Mouse (Mus musculus): Measurements from ENCODE around the gene Spata16. TPM values are rescaled to one million over a fixed set of nuclear protein-coding genes. Genes with fewer than 3 reads are reported as not detected.

Gene Spata16
- total RNA-seq, 1 experiment = not detected

DNA sequence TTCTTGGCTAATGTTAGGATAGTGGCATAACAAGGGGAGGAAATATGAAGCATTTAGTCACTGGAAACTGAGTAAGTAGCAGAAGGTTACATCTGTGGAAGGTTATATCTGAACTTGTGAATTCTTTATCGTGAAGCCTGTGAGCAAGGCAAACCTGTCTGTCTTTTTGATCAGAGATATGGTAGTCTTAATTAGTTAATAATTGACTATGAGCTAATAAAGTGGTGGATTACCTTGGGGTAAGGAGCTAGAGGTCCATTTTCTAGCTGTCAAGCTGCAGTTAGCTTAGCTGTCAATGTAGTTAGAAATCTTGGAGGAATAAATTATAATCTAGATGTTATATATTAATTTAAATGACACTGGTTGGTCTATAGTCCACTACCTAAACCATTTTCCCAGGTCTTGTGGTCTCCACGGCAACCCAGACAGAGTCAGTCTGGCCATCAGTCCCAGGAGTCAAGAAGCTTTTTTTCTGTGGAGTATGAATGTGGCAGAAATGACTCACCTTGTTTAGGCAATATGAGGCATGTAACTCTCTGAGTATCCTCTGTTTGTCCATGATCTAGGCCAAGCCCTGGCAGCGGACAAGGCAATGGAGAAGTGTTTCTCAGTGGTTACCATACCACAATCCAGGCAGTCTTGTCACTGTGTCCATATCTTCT lies 331.6 kb downstream of the Spata16 start:
- Histone ChIP-seq H3K9ac (ENCODE audit: insufficient read depth, low read depth, low read length, poor library complexity, severe bottlenecking) (no peak overlapping the region), H3K27ac (ENCODE audit: insufficient read depth, low read depth, low read length, poor library complexity, severe bottlenecking) (no peak overlapping the region), H3K9me3 (ENCODE audit: control insufficient read depth, insufficient read depth, low read depth, low read length) (no peaks in the 10 kb centered on the region), H3K4me1 (ENCODE audit: control insufficient read depth in 2 of 2, insufficient read depth in 2 of 2, low read length in 2 of 2, poor library complexity in 1 of 2) (no peaks in the 10 kb centered on the region), H3K36me3 (ENCODE audit: control insufficient read depth, insufficient read depth, low read length, poor library complexity, severe bottlenecking) (no peaks in the 10 kb centered on the region), H3K4me3 (ENCODE audit: insufficient read depth in 1 of 2, low read depth in 1 of 2, low read length in 2 of 2, poor library complexity in 1 of 2, severe bottlenecking in 1 of 2) (no peak overlapping the region)
- in situ Hi-C loops (cut with MboI; ENCODE audit: low sequenced_read_pairs in 2 of 2, unreplicated experiment in 2 of 2) = no loop called here
- DNase-seq (ENCODE audit: low read depth, low spot score) = no peak
- TF ChIP-seq MAFK (IDR thresholded peaks at IDR 0.05; ENCODE audit: insufficient read depth, low read depth, low read length) = no peak
- TF ChIP-seq HCFC1 (IDR thresholded peaks at IDR 0.05; ENCODE audit: borderline replicate concordance, insufficient read depth, low read length) = no peak

DNA sequence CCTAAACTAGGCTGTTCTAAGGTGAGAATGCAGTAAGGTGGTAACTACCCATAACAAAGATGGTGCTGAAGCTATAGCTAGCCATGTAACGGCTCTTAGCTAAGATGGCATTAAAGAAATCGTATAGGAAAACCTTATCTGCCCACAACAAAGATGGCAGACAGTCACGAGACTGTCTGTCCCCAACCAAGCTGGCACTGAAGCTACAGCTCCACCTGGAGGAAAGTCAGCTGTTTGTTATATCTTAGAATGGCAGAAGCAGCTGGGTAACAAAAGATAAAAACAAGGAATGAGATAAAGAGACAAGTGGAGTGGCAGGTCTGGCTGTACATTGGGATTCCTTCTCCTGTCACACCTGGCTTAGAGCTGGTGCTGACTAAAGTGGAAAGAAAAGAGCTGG lies 333.1 kb downstream of the Spata16 start:
- no peak overlapping the region for H3K9ac ChIP-seq (ENCODE audit: insufficient read depth, low read depth, low read length, poor library complexity, severe bottlenecking)
- no peaks in the 10 kb centered on the region for H3K36me3 ChIP-seq (ENCODE audit: control insufficient read depth, insufficient read depth, low read length, poor library complexity, severe bottlenecking)
- TF ChIP-seq ZNF384 (IDR thresholded peaks at IDR 0.05; ENCODE audit: low read depth, low read length) = no peak
- TF ChIP-seq HCFC1 (IDR thresholded peaks at IDR 0.05; ENCODE audit: borderline replicate concordance, insufficient read depth, low read length) = 0 out of 2 replicates have a peak, but pooled peaks have one; percentile 39
- no peak overlapping the region for H3K4me3 ChIP-seq (ENCODE audit: insufficient read depth in 1 of 2, low read depth in 1 of 2, low read length in 2 of 2, poor library complexity in 1 of 2, severe bottlenecking in 1 of 2)
- peak; percentile 17 for DNase-seq (ENCODE audit: low read depth, low spot score)
- no peak overlapping the region for H3K27ac ChIP-seq (ENCODE audit: insufficient read depth, low read depth, low read length, poor library complexity, severe bottlenecking)
- no peaks in the 10 kb centered on the region for H3K9me3 ChIP-seq (ENCODE audit: control insufficient read depth, insufficient read depth, low read depth, low read length)
- in situ Hi-C loops (cut with MboI; ENCODE audit: low sequenced_read_pairs in 2 of 2, unreplicated experiment in 2 of 2) = no loop called here
- no peaks in the 10 kb centered on the region for H3K4me1 ChIP-seq (ENCODE audit: control insufficient read depth in 2 of 2, insufficient read depth in 2 of 2, low read length in 2 of 2, poor library complexity in 1 of 2)

DNA sequence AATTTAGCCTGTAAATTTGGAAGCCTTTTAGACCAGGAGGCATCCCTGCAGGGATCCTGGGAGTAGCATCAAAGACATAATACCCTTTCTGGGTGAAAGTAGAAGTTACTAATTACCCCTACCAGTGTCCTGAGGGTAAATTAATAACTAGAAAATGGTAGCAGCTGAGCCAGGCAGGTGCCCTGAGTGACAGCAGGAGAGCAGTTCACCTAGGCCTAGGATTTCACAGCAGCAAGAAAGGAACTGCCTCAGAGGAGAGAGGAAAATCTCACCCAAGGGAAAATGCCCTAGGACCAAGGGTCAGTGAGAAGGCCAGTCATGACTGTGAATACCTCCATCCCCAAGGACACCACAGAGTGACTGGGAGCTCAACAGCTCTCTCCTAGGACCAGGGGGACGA lies 333.9 kb downstream of the Spata16 start:
- Histone ChIP-seq H3K9me3 (ENCODE audit: control insufficient read depth, insufficient read depth, low read depth, low read length) (no peaks in the 10 kb centered on the region), H3K4me3 (ENCODE audit: insufficient read depth in 1 of 2, low read depth in 1 of 2, low read length in 2 of 2, poor library complexity in 1 of 2, severe bottlenecking in 1 of 2) (no peak overlapping the region), H3K27ac (ENCODE audit: insufficient read depth, low read depth, low read length, poor library complexity, severe bottlenecking) (no peak overlapping the region), H3K9ac (ENCODE audit: insufficient read depth, low read depth, low read length, poor library complexity, severe bottlenecking) (no peak overlapping the region), H3K4me1 (ENCODE audit: control insufficient read depth in 2 of 2, insufficient read depth in 2 of 2, low read length in 2 of 2, poor library complexity in 1 of 2) (no peaks in the 10 kb centered on the region), H3K36me3 (ENCODE audit: control insufficient read depth, insufficient read depth, low read length, poor library complexity, severe bottlenecking) (no peaks in the 10 kb centered on the region)
- no peak for DNase-seq (ENCODE audit: low read depth, low spot score)
- no peak for TF ChIP-seq ZC3H11A (IDR thresholded peaks at IDR 0.05; ENCODE audit: borderline replicate concordance, low read depth, low read length)
- no peak for TF ChIP-seq HCFC1 (IDR thresholded peaks at IDR 0.05; ENCODE audit: borderline replicate concordance, insufficient read depth, low read length)
- TF ChIP-seq CHD2 (IDR thresholded peaks at IDR 0.05; ENCODE audit: low read depth, low read length) = no peak
- no peak for TF ChIP-seq ZNF384 (IDR thresholded peaks at IDR 0.05; ENCODE audit: low read depth, low read length)
- no peak for TF ChIP-seq MAFK (IDR thresholded peaks at IDR 0.05; ENCODE audit: insufficient read depth, low read depth, low read length)
- in situ Hi-C loops (cut with MboI; ENCODE audit: low sequenced_read_pairs in 2 of 2, unreplicated experiment in 2 of 2) = no loop called here

DNA sequence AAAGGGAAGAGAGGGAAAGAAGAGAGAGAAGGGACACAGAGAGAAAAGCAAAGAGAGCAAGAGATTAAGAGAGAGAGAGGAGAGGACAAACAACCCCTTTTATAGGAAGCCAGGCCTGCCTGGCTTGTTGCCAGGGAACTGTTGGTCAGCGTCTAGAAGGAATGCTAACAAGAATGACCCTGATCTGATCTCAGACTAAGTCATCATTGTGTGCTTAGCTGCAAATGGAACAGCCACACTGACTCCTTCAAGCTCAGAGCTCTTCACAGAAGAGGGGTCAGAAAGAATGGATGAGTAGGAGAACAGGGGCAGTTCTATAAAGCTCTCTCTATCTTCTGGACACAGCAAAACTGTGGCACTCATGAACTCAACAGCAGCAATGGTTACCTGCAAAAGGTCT lies 334.7 kb downstream of the Spata16 start:
- in situ Hi-C loops (cut with MboI; ENCODE audit: low sequenced_read_pairs in 2 of 2, unreplicated experiment in 2 of 2) = no loop called here
- H3K9me3 ChIP-seq (ENCODE audit: control insufficient read depth, insufficient read depth, low read depth, low read length) = no peaks in the 10 kb centered on the region
- H3K9ac ChIP-seq (ENCODE audit: insufficient read depth, low read depth, low read length, poor library complexity, severe bottlenecking) = no peak overlapping the region
- TF ChIP-seq HCFC1 (IDR thresholded peaks at IDR 0.05; ENCODE audit: borderline replicate concordance, insufficient read depth, low read length) (no peak), CHD2 (IDR thresholded peaks at IDR 0.05; ENCODE audit: low read depth, low read length) (no peak), ZC3H11A (IDR thresholded peaks at IDR 0.05; ENCODE audit: borderline replicate concordance, low read depth, low read length) (no peak), ZNF384 (IDR thresholded peaks at IDR 0.05; ENCODE audit: low read depth, low read length) (no peak), MAFK (IDR thresholded peaks at IDR 0.05; ENCODE audit: insufficient read depth, low read depth, low read length) (no peak)
- DNase-seq (ENCODE audit: low read depth, low spot score) = no peak
- no peaks in the 10 kb centered on the region for H3K4me1 ChIP-seq (ENCODE audit: control insufficient read depth in 2 of 2, insufficient read depth in 2 of 2, low read length in 2 of 2, poor library complexity in 1 of 2)
- no peak overlapping the region for H3K4me3 ChIP-seq (ENCODE audit: insufficient read depth in 1 of 2, low read depth in 1 of 2, low read length in 2 of 2, poor library complexity in 1 of 2, severe bottlenecking in 1 of 2)
- no peak overlapping the region for H3K27ac ChIP-seq (ENCODE audit: insufficient read depth, low read depth, low read length, poor library complexity, severe bottlenecking)
- no peaks in the 10 kb centered on the region for H3K36me3 ChIP-seq (ENCODE audit: control insufficient read depth, insufficient read depth, low read length, poor library complexity, severe bottlenecking)

DNA sequence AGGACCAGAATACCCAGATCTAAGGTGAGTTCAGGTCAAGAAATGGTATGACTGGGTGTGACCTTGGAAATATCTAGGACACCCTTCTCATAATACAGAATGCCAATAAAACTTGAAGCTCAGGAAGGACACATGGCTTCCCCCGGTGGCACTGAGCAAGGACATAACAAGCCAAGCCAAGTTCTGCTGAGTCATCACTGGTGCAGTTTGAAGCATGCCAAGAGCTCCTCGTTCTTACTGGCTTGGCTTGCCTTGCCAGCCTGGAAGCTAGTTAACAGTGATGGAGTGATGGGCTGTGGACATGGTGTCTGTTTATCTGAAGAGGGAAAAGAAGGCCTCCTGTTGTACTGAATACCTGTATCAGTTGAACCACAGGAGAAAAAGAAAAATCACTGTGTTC lies 342.2 kb downstream of the Spata16 start:
- in situ Hi-C loops (cut with MboI; ENCODE audit: low sequenced_read_pairs in 2 of 2, unreplicated experiment in 2 of 2) = no loop called here
- no peak overlapping the region for H3K27ac ChIP-seq (ENCODE audit: insufficient read depth, low read depth, low read length, poor library complexity, severe bottlenecking)
- no peak for DNase-seq (ENCODE audit: low read depth, low spot score)
- no peak for TF ChIP-seq CHD2 (IDR thresholded peaks at IDR 0.05; ENCODE audit: low read depth, low read length)
- TF ChIP-seq MAFK (IDR thresholded peaks at IDR 0.05; ENCODE audit: insufficient read depth, low read depth, low read length) = peak; percentile 73
- no peak for TF ChIP-seq ZNF384 (IDR thresholded peaks at IDR 0.05; ENCODE audit: low read depth, low read length)
- H3K9ac ChIP-seq (ENCODE audit: insufficient read depth, low read depth, low read length, poor library complexity, severe bottlenecking) = no peak overlapping the region
- no peaks in the 10 kb centered on the region for H3K36me3 ChIP-seq (ENCODE audit: control insufficient read depth, insufficient read depth, low read length, poor library complexity, severe bottlenecking)
- H3K4me1 ChIP-seq (ENCODE audit: control insufficient read depth in 2 of 2, insufficient read depth in 2 of 2, low read length in 2 of 2, poor library complexity in 1 of 2) = no peaks in the 10 kb centered on the region
- H3K4me3 ChIP-seq (ENCODE audit: insufficient read depth in 1 of 2, low read depth in 1 of 2, low read length in 2 of 2, poor library complexity in 1 of 2, severe bottlenecking in 1 of 2) = no peak overlapping the region
- H3K9me3 ChIP-seq (ENCODE audit: control insufficient read depth, insufficient read depth, low read depth, low read length) = no peaks in the 10 kb centered on the region
